Mouse (Mus musculus) heart, adult 2 months (tissue): ENCODE data around the gene Parva. TPM values are rescaled to one million over a fixed set of nuclear protein-coding genes. Genes with fewer than 3 reads are reported as not detected.

Experiments used
- DNase-seq, 2 experiments: peaks; one replicate each; pipeline ENCODE4 v3.0.0; 2021
- H3K27ac ChIP-seq: fragments of 200-600 bp; 2 replicates; pipeline ENCODE4 v1.8.1; 2022
- H3K27me3 ChIP-seq: fragments of 200-500 bp; 2 replicates; pipeline ENCODE4 v1.6.1; 2012; ENCODE audit warnings: mild to moderate bottlenecking, low read length, inconsistent platforms, mixed read lengths; ENCODE audit not compliant: control insufficient read depth, insufficient read depth
- H3K36me3 ChIP-seq: fragments of 200-500 bp; 2 replicates; pipeline ENCODE4 v1.6.1; 2012; ENCODE audit warnings: low read length, inconsistent platforms; ENCODE audit not compliant: control insufficient read depth, insufficient read depth
- H3K4me1 ChIP-seq: fragments of 200-500 bp; 2 replicates; pipeline ENCODE4 v1.6.1; 2011; ENCODE audit warnings: low read length; ENCODE audit not compliant: control insufficient read depth, insufficient read depth
- H3K4me3 ChIP-seq: fragments of 200-600 bp; 2 replicates; pipeline ENCODE4 v1.8.1; 2022
- H3K79me2 ChIP-seq: fragments of 200-500 bp; replicated peaks from 2 replicates; pipeline ENCODE4 v1.6.1; 2012; ENCODE audit warnings: mild to moderate bottlenecking, inconsistent platforms, low read length, moderate library complexity, mixed read lengths; ENCODE audit not compliant: control insufficient read depth, insufficient read depth
- H3K9ac ChIP-seq: fragments of 200-500 bp; 2 replicates; pipeline ENCODE4 v1.6.1; 2012; ENCODE audit warnings: low read depth, mild to moderate bottlenecking, control low read depth, inconsistent platforms, low read length, mixed read lengths
- CTCF ChIP-seq: fragments of 200-600 bp; IDR thresholded peaks from 2 replicates; pipeline ENCODE4 v1.8.1; 2022; ENCODE audit warnings: antibody characterized with exemption, mild to moderate bottlenecking, moderate library complexity
- EP300 ChIP-seq: fragments of 200-500 bp; IDR thresholded peaks from 2 replicates; pipeline ENCODE4 v1.6.1; 2011; ENCODE audit warnings: low read depth, low read length, control low read depth; ENCODE audit not compliant: insufficient read depth
- POLR2A ChIP-seq: fragments of 200-500 bp; IDR thresholded peaks from 2 replicates; pipeline ENCODE4 v1.6.1; 2011; ENCODE audit warnings: mild to moderate bottlenecking, low read depth, low read length, control low read depth; ENCODE audit not compliant: insufficient read depth
- WGBS: fragments of 180-500 bp; shearing (Covaris S2); methylation state at CpG from one replicate; pipeline ENCODE4 v1.1.7; 2018; 5-methylcytosine and 5-hydroxymethylcytosine counted together
- intact Hi-C: fragments of 180-260 bp; cut with DNase I; formaldehyde crosslinking; loops from one replicate; pipeline ENCODE4 v1.15.1; 2025
- polyA plus RNA-seq: library from polyadenylated mRNA; depleted of rRNA; stranded (reverse); fragments of >200 nt; gene quantifications from 2 replicates; pipeline ENCODE4 v1.2.3, GENCODE M21; 2012
- total RNA-seq, 2 experiments: library from RNA; stranded (reverse); gene quantifications; 2 replicates each; pipeline ENCODE4 v1.2.3; 2021

Parva gene
- total and polyA plus RNA-seq, 3 experiments: 30.7 to 45.5 (median 44.3) TPM

- WGBS: 21% methylated on average over 11 of the region's 11 CpGs
- peaks cover 20% of the 10 kb centered on the region for H3K4me1 ChIP-seq
- no peak overlapping the region for H3K4me3 ChIP-seq
- H3K9ac ChIP-seq: no peak overlapping the region
- no peak for TF ChIP-seq CTCF
- TF ChIP-seq EP300: no peak
- no peak for TF ChIP-seq POLR2A
- peak overlapping the region; percentile 61 for H3K27ac ChIP-seq
- no peaks in the 10 kb centered on the region for H3K27me3 ChIP-seq
- peak; percentile 74 to 75 for DNase-seq
- intact Hi-C loops: loop anchor here (2.0 to 5.0 kb wide), 3 partner anchors 40 to 210 kb away; partner anchors contain the start of genes Parva and Tead1
- H3K36me3 ChIP-seq: no peaks in the 10 kb centered on the region; the same call in 1 of the 2 replicates
- H3K79me2 ChIP-seq: no peaks in the 10 kb centered on the region; the same call in none of the 2 replicates
Measured at GRCm38 (mm10) chr7:112467687-112468111, 40.4 kb downstream of the Parva start.

GRCm38 (mm10) chr7:112469817-112470216, 42.5 kb downstream of the Parva start:
- intact Hi-C loops: loop anchor here (1.0 to 5.0 kb wide), 4 partner anchors 43 to 398 kb away; partner anchors contain the start of genes Parva and Tead1

GRCm38 (mm10) chr7:112471316-112471715, 44.0 kb downstream of the Parva start:
- H3K36me3 ChIP-seq: no peaks in the 10 kb centered on the region; the same call in 1 of the 2 replicates
- H3K79me2 ChIP-seq: peaks cover 3% of the 10 kb centered on the region
- H3K4me3 ChIP-seq: no peak overlapping the region
- H3K27ac ChIP-seq: peak overlapping the region; percentile 74
- DNase-seq: peak; percentile 59 to 65
- H3K9ac ChIP-seq: no peak overlapping the region
- intact Hi-C loops: loop anchor here (5.0 kb wide), 1 partner anchor 91 kb away; no protein-coding TSS in a partner anchor
- WGBS: 53% methylated on average over 7 of the region's 7 CpGs
- H3K4me1 ChIP-seq: peaks cover 21% of the 10 kb centered on the region
- no peaks in the 10 kb centered on the region for H3K27me3 ChIP-seq
- TF ChIP-seq CTCF (no peak), POLR2A (0 out of 2 replicates have a peak, but pooled peaks have one; percentile 32)

More at GRCm38 (mm10) chr7:112469817-112470216, 42.5 kb downstream of the Parva start:
- Histone ChIP-seq H3K27ac (peak overlapping the region; percentile 74), H3K27me3 (no peaks in the 10 kb centered on the region), H3K79me2 (peaks cover 3% of the 10 kb centered on the region), H3K36me3 (no peaks in the 10 kb centered on the region; the same call in 1 of the 2 replicates), H3K4me1 (peaks cover 21% of the 10 kb centered on the region), H3K4me3 (no peak overlapping the region), H3K9ac (no peak overlapping the region)
- peak; percentile 77 to 86 for DNase-seq
- WGBS: 31% methylated on average over 5 of the region's 5 CpGs
- TF ChIP-seq EP300 (peak; percentile 72; the same call in 1 of the 2 replicates), CTCF (peak; percentile 98), POLR2A (no peak)

GRCm38 (mm10) chr7:112472024-112472707, 44.9 kb downstream of the Parva start:
- peaks cover 3% of the 10 kb centered on the region for H3K79me2 ChIP-seq
- no peaks in the 10 kb centered on the region; the same call in 1 of the 2 replicates for H3K36me3 ChIP-seq
- DNase-seq: no peak
- 48% methylated on average over 10 of the region's 10 CpGs for WGBS
- peaks cover 21% of the 10 kb centered on the region for H3K4me1 ChIP-seq
- H3K27me3 ChIP-seq: no peaks in the 10 kb centered on the region
- TF ChIP-seq EP300: no peak
- no peak for TF ChIP-seq POLR2A
- TF ChIP-seq CTCF: no peak
- no peak overlapping the region for H3K9ac ChIP-seq
- peak overlapping the region; percentile 74 for H3K27ac ChIP-seq
- intact Hi-C loops: loop anchor here (2.0 to 5.0 kb wide), 2 partner anchors 90 to 185 kb away; no protein-coding TSS in a partner anchor
- H3K4me3 ChIP-seq: no peak overlapping the region

- DNase-seq: no peak
- Histone ChIP-seq H3K36me3 (no peaks in the 10 kb centered on the region; the same call in 1 of the 2 replicates), H3K9ac (no peak overlapping the region), H3K27ac (no peak overlapping the region; the same call in 1 of the 2 replicates), H3K4me1 (peaks cover 18% of the 10 kb centered on the region), H3K79me2 (peaks cover 3% of the 10 kb centered on the region), H3K4me3 (no peak overlapping the region), H3K27me3 (no peaks in the 10 kb centered on the region)
- TF ChIP-seq POLR2A: no peak
- no peak for TF ChIP-seq CTCF
- TF ChIP-seq EP300: no peak
- intact Hi-C loops: loop anchor here (2.0 to 5.0 kb wide), 2 partner anchors 90 to 184 kb away; no protein-coding TSS in a partner anchor
- WGBS: 78% methylated on average over 9 of the region's 9 CpGs
Measured at GRCm38 (mm10) chr7:112472708-112473281, 45.5 kb downstream of the Parva start.
